Mouse (Mus musculus) heart, embryonic 14.5 days (tissue): ENCODE results near the gene Wdr46. TPM values are rescaled to one million over a fixed set of nuclear protein-coding genes. Genes with fewer than 3 reads are reported as not detected.

ENCODE experiments used
- ATAC-seq: fragments of 200-750 bp; cut with Nextera tagmentation; 2 replicates; pipeline ENCODE4 v1.8.0; 2017; ENCODE audit warnings: low read depth, moderate TSS enrichment; ENCODE audit not compliant: insufficient number of reproducible peaks, insufficient read depth, low FRiP score
- H3K27ac ChIP-seq, 2 experiments: fragments of 200-500 bp in 1 of 2; fragments of 300-500 bp in 1 of 2; sonication (generic) in 1 of 2; replicated peaks in 1 of 2; 2 replicates each; pipeline ENCODE4 v1.5.1; 2012 to 2014; ENCODE audit warnings: low read depth in 2 of 2, low read length in 2 of 2, control low read depth in 1 of 2, mild to moderate bottlenecking in 1 of 2, mixed read lengths in 1 of 2; ENCODE audit not compliant: control insufficient read depth in 1 of 2, insufficient read depth in 1 of 2
- H3K27me3 ChIP-seq: fragments of 300-500 bp; sonication (generic); 2 replicates; pipeline ENCODE4 v1.6.1; 2014; ENCODE audit warnings: mild to moderate bottlenecking, low read length, control low read depth; ENCODE audit not compliant: control insufficient read depth, insufficient read depth
- H3K36me3 ChIP-seq: fragments of 300-500 bp; sonication (generic); 2 replicates; pipeline ENCODE4 v1.6.1; 2014; ENCODE audit warnings: mild to moderate bottlenecking, control low read depth, low read length, mixed read lengths; ENCODE audit not compliant: control insufficient read depth, insufficient read depth
- H3K4me1 ChIP-seq, 2 experiments: fragments of 200-500 bp in 1 of 2; fragments of 300-500 bp in 1 of 2; sonication (generic) in 1 of 2; 2 replicates each; pipeline ENCODE4 v1.6.1; 2012 to 2014; ENCODE audit warnings: low read length in 2 of 2, control low read depth in 1 of 2, mixed read lengths in 1 of 2; ENCODE audit not compliant: control insufficient read depth in 2 of 2, insufficient read depth in 2 of 2
- H3K4me2 ChIP-seq: fragments of 300-500 bp; sonication (generic); 2 replicates; pipeline ENCODE4 v1.6.1; 2014; ENCODE audit warnings: mild to moderate bottlenecking, low read length
- H3K4me3 ChIP-seq, 2 experiments: fragments of 200-500 bp in 1 of 2; fragments of 300-500 bp in 1 of 2; sonication (generic) in 1 of 2; 2 replicates each; pipeline ENCODE4 v1.5.1; 2012 to 2014; ENCODE audit warnings: low read length in 2 of 2, mild to moderate bottlenecking in 2 of 2, control low read depth in 1 of 2, low read depth in 1 of 2, moderate library complexity in 1 of 2; ENCODE audit not compliant: control insufficient read depth in 1 of 2, insufficient read depth in 1 of 2
- H3K9ac ChIP-seq: fragments of 300-500 bp; sonication (generic); 2 replicates; pipeline ENCODE4 v1.6.1; 2014; ENCODE audit warnings: mild to moderate bottlenecking, low read length
- H3K9me3 ChIP-seq: fragments of 300-500 bp; sonication (generic); 2 replicates; pipeline ENCODE4 v1.6.1; 2016; ENCODE audit warnings: low read length, control low read depth; ENCODE audit not compliant: control insufficient read depth
- WGBS: fragments of 180-500 bp; shearing (Covaris S2); extraction: QIAGEN DNeasy Blood & Tissue Kit; methylation state at CpG from one replicate; pipeline ENCODE4 v1.1.7; 2014; 5-methylcytosine and 5-hydroxymethylcytosine counted together
- polyA plus RNA-seq: library from polyadenylated mRNA; unstranded; fragments of >200 nt; fragmentation: Nextera tagmentation; extraction: Ambion mirVana; gene quantifications from 2 replicates; pipeline ENCODE4 v1.2.1, GENCODE M21; 2014

Wdr46 gene
- polyA plus RNA-seq, 1 experiment from 2014 or later = 15.5 TPM

DNA sequence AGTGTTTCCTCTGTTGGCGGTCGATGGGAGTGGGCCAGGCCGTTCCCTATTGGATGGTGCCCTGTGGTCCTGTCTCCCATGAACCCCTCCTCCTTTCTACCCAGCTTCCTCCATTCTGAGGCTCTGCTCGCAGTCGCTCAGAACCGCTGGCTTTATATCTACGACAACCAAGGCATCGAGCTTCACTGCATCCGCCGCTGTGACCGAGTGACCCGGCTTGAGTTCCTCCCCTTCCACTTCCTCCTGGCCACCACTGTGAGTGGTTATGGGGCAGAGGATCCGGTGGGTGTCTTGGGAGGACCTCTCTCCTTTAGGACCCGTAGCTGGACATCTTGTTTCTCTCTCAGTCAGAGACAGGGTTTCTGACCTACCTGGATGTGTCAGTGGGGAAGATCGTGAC, 3.0 kb downstream of the Wdr46 start:
- Histone ChIP-seq H3K4me2 (no peak overlapping the region), H3K9ac (no peak overlapping the region), H3K36me3 (peaks cover 53% of the 10 kb centered on the region), H3K27me3 (no peaks in the 10 kb centered on the region), H3K4me3 (no peak overlapping the region), H3K4me1 (peaks cover 8 to 19% of the 10 kb centered on the region in 2 experiments), H3K9me3 (no peaks in the 10 kb centered on the region), H3K27ac (no peak overlapping the region)
- ATAC-seq = no peak
- WGBS = 92% methylated on average over 15 of the region's 15 CpGs

DNA sequence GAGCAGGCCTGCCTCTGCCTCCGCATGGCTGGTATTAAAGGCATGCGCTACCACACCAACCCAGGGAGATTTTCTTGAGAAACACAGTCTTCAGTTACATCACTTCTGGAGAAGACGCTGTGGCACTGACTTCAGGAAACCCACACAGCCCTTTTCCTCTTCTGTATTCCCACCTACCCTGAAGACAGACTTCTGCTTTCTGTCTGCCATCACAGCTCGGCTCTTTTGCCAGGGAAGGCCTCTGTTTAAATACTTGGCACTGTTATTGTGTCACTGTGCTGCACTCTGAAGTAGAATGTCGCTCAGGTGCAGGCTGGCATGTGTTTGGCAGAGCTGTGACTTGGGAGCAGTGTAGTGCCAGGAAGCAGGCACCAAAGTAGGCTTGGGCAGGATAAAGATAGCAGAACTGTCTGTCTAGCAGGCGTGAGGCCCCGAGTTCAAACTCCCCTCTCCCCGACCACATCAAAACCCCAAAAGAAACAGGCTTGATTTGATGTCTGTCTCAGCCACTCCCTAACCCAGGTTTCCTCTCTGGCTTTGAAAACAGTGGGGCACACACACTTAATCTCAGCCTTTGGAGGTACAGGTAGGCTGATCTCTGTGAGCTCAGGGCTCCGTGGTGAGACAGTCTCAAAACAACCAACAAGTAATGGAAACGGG, 7.1 kb downstream of the Wdr46 start:
- WGBS = 86% methylated on average over 10 of the region's 10 CpGs
- Histone ChIP-seq H3K4me2 (no peak overlapping the region), H3K27me3 (no peaks in the 10 kb centered on the region), H3K36me3 (peaks cover 72% of the 10 kb centered on the region), H3K27ac (no peak overlapping the region), H3K9ac (no peak overlapping the region), H3K4me3 (no peak overlapping the region), H3K4me1 (peaks cover 16 to 23% of the 10 kb centered on the region in 2 experiments), H3K9me3 (no peaks in the 10 kb centered on the region)
- no peak for ATAC-seq

DNA sequence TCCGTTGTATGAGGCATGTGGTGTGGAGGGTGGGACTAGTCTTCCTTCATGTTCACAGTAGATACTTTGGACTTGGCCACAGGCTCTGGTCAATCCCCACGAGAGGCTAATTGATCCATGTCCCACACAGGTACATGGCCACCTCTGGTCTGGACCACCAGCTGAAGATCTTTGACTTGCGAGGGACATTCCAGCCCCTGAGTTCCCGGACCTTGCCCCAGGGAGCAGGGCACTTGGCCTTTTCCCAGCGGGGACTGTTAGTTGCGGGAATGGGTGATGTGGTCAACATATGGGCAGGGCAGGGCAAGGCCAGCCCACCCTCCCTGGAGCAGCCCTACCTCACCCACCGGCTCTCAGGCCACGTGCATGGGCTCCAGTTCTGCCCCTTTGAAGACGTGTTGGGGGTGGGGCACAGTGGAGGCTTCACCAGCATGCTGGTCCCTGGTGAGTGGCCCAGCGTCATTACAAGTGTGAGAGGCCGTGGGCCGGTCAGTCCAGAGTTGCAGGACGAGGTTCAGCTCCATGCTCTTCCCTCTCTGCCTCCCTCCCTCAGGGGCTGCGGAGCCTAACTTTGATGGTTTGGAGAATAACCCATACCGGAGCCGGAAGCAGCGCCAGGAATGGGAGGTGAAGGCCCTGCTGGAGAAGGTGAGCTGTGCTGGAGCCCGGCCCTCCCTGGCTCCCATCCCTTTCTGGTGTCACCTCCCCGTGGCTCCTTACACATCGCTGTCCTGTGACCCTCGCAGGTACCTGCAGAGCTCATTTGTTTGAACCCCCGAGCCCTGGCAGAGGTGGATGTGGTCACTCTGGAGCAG, 7.8 kb downstream of the Wdr46 start:
- Histone ChIP-seq H3K9ac (no peak overlapping the region), H3K4me2 (no peak overlapping the region), H3K36me3 (peaks cover 73% of the 10 kb centered on the region), H3K4me1 (peaks cover 16 to 30% of the 10 kb centered on the region in 2 experiments), H3K27ac (no peak overlapping the region), H3K27me3 (no peaks in the 10 kb centered on the region), H3K4me3 (no peak overlapping the region), H3K9me3 (no peaks in the 10 kb centered on the region)
- WGBS = 83% methylated on average over 21 of the region's 22 CpGs
- no peak for ATAC-seq

DNA sequence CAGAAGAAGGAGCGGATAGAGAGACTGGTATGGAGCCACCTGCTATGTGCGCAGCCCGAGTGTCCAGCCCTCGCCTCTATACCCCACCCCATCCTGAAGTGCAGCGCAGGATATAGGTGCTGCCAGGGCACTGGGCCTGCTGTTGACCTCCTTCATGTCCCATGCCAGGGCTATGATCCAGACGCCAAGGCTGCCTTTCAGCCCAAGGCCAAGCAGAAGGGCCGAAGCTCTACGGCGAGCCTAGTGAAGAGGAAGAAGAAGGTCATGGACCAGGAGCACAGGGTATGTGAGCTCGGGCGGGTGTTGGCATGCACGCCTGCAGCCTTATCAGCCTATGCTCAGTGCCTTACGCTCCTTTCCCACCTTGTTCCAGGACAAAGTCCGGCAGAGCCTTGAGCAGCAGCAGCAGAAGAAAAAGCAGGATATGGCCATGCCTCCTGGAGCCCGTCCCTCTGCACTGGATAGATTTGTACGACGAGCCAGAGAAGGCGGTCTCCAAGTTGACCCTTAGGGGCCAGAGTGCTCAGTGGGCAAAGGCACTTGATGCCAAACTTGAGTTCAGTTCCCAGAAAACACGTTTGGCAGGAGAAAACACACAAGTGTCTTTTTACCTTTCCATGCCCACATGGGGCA, 8.6 kb downstream of the Wdr46 start:
- 88% methylated on average over 19 of the region's 19 CpGs for WGBS
- H3K4me3 ChIP-seq = no peak overlapping the region
- H3K9me3 ChIP-seq = no peaks in the 10 kb centered on the region
- no peak overlapping the region for H3K9ac ChIP-seq
- H3K4me2 ChIP-seq = no peak overlapping the region
- no peak overlapping the region for H3K27ac ChIP-seq
- peaks cover 73% of the 10 kb centered on the region for H3K36me3 ChIP-seq
- peaks cover 16 to 37% of the 10 kb centered on the region in 2 experiments for H3K4me1 ChIP-seq
- no peaks in the 10 kb centered on the region for H3K27me3 ChIP-seq
- ATAC-seq = no peak

DNA sequence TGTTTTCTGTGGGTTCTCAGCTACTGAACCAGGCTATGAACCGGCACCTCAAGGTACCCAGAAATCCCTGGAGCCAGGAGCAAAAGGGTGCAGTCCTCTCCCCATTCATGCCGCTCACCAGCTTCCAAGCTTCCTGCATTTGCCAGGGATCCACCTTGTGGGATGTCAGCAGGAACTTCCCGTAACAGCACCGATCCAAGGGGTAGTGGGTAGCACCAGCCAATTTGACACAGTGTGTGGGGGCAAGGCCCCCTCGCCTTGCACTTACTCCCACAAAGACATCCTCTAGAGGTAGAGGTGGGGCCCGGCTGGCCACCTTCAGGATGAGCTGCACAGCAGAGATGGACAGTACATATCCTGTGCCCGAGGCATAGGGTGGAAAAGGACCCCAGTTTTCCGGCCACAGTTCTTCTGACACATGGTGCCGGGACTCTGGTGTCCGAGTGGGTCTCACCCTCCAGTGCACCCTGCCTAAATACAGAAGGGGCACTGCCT, 9.7 kb downstream of the Wdr46 start:
- no peaks in the 10 kb centered on the region for H3K27me3 ChIP-seq
- peak overlapping the region; percentile 56 to 68 for H3K4me3 ChIP-seq
- peak overlapping the region; percentile 78 for H3K9ac ChIP-seq
- peak overlapping the region; percentile 85 to 87; a peak in 2 of 4 replicates for H3K27ac ChIP-seq
- WGBS = 67% methylated on average over 10 of the region's 10 CpGs
- H3K4me2 ChIP-seq = peak overlapping the region; percentile 97
- no peak for ATAC-seq
- peaks cover 21 to 44% of the 10 kb centered on the region in 2 experiments for H3K4me1 ChIP-seq
- no peaks in the 10 kb centered on the region for H3K9me3 ChIP-seq
- H3K36me3 ChIP-seq = peaks cover 66% of the 10 kb centered on the region

DNA sequence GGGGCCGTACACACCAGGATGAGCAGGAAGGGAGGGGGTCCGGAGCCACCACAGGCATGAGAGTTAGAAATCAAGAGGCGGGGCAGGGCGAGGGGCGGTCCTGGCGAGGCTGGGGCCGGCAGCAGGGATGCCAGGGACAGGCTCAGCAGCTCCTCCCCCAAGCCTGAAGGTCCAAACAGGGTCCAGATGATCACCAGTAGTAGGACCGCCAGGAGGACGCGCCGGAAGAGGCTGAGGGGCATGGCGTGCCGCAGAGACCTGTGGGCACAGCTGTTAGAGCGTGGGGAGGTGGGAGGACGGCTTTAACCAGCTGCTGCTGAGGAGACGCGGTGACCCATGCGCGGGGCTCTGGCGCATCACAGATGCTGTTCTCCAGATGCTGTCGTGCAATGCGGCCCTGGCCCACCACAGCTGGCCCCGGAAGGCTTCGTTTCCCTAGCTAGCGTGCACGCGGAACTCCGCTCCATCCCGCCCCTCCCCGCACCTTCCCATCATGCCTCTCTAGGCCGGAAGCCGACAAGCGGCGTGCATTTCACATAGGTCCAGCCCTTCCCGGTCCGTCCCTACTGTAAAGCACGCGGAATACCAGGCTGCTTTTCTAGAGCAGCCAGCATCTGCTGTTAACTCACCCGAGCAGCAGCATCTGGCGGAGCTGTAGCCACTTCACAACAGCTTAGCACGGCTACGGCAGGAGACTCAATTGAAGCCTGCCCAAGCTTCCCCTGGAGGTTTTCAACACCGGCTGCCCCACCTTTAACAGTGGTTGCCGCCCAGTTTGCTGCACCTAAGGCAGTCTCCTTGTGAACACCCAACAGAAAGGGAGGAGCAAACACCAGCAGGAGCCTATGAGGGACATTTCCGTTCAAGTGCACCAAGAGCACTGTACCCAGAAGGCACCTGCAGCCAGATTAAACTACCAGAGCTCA, 10.8 kb downstream of the Wdr46 start, which contains the start of gene B3galt4:
B3galt4 (minus strand) TSS at position 468 of the 926 bp plus-strand sequence.
- peak; percentile 45 for ATAC-seq
- peak within 1 kb of the TSS; percentile 97 for H3K4me2 ChIP-seq
- H3K4me1 ChIP-seq = peaks cover 21 to 45% of the 10 kb centered on the region in 2 experiments
- H3K4me3 ChIP-seq = peak within 1 kb of the TSS; percentile 56 to 68
- no peaks in the 10 kb centered on the region for H3K9me3 ChIP-seq
- H3K9ac ChIP-seq = peak within 1 kb of the TSS; percentile 78
- under 1% methylated on average over 45 of the region's 45 CpGs for WGBS
- H3K27ac ChIP-seq = peak within 1 kb of the TSS; percentile 85 to 87
- peaks cover 58% of the 10 kb centered on the region for H3K36me3 ChIP-seq
- no peaks in the 10 kb centered on the region for H3K27me3 ChIP-seq
